Mouse (Mus musculus): Measurements from ENCODE around the gene Cyp4a30b. TPM values are rescaled to one million over a fixed set of nuclear protein-coding genes. Genes with fewer than 3 reads are reported as not detected.

Gene Cyp4a30b
- total RNA-seq (2023) = not detected

GRCm38 (mm10) chr4:115452304-115452703 lies at the start of gene Cyp4a30b:
Gene Cyp4a30b, plus strand, starts transcription at chr4:115452604.

GRCm38 (mm10) chr4:115411324-115411723 lies 41.1 kb upstream of the Cyp4a30b start, which contains the start of gene Cyp4a12b:
Gene Cyp4a12b, plus strand, starts transcription at chr4:115411624.

GRCm38 (mm10) chr4:115496001-115496400 lies 43.6 kb downstream of the Cyp4a30b start, which contains the start of gene Cyp4a14:
Gene Cyp4a14, minus strand, starts transcription at chr4:115496142.

GRCm38 (mm10) chr4:115518000-115518399 lies 65.6 kb downstream of the Cyp4a30b start, which contains the start of gene Cyp4a10:
Gene Cyp4a10, plus strand, starts transcription at chr4:115518264.

Other genes starting within 250 kb of the Cyp4a30b start
- not detected for gene Cyp4a29, start 210.5 kb upstream of the Cyp4a30b start, total RNA-seq (2023)
- gene Cyp4a12a, start 153.6 kb upstream of the Cyp4a30b start, total RNA-seq (2023) = not detected
- not detected for gene Cyp4a12b, start 41.0 kb upstream of the Cyp4a30b start, total RNA-seq (2023)
- not detected for gene Cyp4a14, start 43.5 kb downstream of the Cyp4a30b start, total RNA-seq (2023)
- not detected for gene Cyp4a10, start 65.7 kb downstream of the Cyp4a30b start, total RNA-seq (2023)
- not detected for gene Cyp4a31, start 111.0 kb downstream of the Cyp4a30b start, total RNA-seq (2023)
- gene Cyp4a32, start 148.4 kb downstream of the Cyp4a30b start, total RNA-seq (2023) = not detected
- gene Cyp4b1, start 195.1 kb downstream of the Cyp4a30b start, total RNA-seq (2023) = not detected

Data from CD8-positive naive resting alpha-beta T cell, adult 57 days (primary cell).